Mouse (Mus musculus) kidney, postnatal 36 days (tissue): ENCODE measurements around the gene Pgbd5.

ENCODE experiments used
- DNase-seq, 2 experiments: peaks; one replicate each; pipeline ENCODE4 v3.0.0; 2021 to 2022; ENCODE audit warnings: mixed read lengths in 2 of 2

The Pgbd5 gene

DNA sequence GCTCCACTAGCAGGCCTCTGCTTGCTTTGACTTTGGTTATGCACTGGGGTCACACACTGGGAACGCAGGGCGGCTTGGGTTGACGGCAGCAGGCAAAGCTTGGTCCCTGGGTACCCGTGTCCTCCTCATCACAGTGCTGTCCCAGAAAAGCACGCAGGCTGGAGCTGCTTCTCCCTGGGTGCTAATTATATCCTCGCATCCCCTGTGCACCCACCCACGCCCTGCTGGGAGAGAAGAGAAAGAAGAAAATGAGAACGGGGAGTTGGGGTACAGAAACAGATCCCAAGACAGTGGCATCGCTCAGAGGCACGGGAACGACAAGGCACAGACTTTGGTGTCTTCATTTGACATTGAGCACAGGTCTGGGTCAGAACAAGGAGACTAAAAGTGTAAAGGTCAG, 50.0 kb downstream of the Pgbd5 start:
- DNase-seq = no peak

- no peak for DNase-seq
These were observed 53.1 kb downstream of the Pgbd5 start for GRCm38 (mm10) chr8:124386225-124386899.

GRCm38 (mm10) chr8:124384336-124384735, 55.1 kb downstream of the Pgbd5 start:
- no peak for DNase-seq

GRCm38 (mm10) chr8:124382235-124382634, 57.2 kb downstream of the Pgbd5 start:
- DNase-seq = no peak

- no peak for DNase-seq
These were observed 60.2 kb downstream of the Pgbd5 start for GRCm38 (mm10) chr8:124379289-124379688.

GRCm38 (mm10) chr8:124376406-124376805, 63.1 kb downstream of the Pgbd5 start:
- DNase-seq = no peak

DNA sequence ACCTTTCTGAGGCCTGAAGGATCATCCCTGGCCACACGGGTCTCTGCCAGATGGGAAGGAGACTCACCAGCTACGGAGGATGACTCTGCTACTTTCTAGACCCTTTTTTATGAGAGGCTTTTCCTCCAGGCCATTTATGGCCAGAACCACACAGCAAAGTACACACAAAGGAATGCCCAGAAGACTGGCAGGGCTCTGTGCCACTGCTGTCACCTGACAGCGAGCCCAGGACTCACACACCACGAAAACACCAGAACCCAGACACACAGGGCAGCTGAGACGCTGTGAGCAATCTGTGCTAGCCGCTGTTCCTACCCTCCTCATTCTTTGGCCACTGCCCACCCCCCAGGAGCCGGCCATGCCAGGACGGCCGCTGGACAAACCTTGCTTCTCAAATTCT, 63.7 kb downstream of the Pgbd5 start:
- DNase-seq = peak in 1 of 2 experiments; percentile 42

DNA sequence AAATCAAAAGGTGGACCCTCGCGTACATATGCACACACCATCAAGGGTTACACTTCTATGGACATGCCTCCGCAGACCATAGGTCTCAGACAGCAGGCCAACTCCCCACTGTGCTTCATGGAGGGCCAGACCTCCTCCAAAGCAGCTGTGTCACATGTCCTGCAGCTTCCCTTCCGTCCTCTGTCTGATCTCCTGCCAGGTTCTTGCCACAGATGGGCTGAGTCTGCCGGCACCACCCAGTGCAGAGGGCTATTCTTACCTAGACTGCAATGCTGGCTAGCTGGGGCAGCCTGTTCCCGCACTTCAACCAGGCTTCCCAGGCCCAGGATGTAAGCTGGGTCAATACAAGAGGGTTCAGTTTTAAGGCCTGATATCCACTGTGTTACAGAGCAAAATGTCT, 64.3 kb downstream of the Pgbd5 start:
- DNase-seq = no peak

- no peak for DNase-seq
These were observed 65.7 kb downstream of the Pgbd5 start for GRCm38 (mm10) chr8:124373753-124374152.

DNA sequence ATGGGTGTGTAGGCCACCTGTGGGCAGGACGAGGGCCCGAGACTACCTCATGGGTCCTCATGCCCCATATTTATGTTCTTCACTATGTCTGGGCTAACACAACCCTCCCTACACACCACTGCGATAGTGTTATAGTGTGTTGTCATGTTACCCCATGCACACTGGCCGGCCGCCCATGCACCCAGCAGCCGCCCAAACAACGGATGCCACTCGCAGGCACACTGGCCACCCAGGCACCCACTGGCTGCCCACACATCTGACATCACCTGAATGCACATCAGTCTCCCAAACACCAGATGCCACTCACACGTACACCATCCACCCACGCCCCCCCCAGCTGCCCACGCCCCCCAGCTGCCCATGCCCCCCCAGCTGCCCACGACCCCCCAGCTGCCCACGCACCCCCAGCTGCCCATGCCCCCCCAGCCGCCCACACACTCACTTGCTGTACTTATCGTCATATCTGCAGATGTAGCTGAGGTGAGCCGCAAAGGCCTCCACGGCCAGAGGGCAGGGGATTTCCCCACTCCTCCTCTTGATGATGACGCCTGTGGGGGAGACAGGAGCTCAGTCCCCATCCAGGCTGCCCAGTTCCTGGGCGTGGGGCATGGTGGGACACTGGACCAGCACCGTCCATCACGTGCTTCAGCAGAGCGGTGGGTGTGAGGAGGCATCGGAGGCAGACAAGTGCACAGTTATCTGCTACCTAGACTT, 67.9 kb downstream of the Pgbd5 start:
- no peak for DNase-seq

GRCm38 (mm10) chr8:124370422-124371183, 68.9 kb downstream of the Pgbd5 start:
- no peak for DNase-seq

GRCm38 (mm10) chr8:124368213-124368612, 71.2 kb downstream of the Pgbd5 start:
- peak; percentile 67 to 88 for DNase-seq

GRCm38 (mm10) chr8:124363337-124363736, 76.1 kb downstream of the Pgbd5 start:
- no peak for DNase-seq

GRCm38 (mm10) chr8:124362589-124362988, 76.9 kb downstream of the Pgbd5 start:
- no peak for DNase-seq

GRCm38 (mm10) chr8:124361773-124362427, 77.6 kb downstream of the Pgbd5 start:
- DNase-seq = no peak

DNA sequence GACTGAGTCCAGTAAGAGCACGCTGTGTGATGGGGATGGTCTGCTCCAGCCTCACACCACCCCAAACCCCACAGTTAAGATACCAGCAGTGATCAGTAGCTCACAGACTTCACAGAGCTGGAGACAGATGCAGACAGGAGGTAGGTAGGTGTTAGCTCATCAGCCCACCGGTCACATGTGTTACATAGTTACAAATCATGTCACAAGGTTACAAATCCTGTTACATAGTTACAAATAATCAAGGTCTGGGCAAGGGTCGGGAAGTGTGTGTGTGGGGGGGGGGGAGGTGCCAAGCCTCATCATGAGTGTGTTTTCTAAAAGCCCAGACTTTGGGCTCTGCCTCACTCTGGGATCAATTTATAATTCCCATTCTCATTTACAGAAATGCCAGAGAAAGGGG, 78.5 kb downstream of the Pgbd5 start:
- no peak for DNase-seq

DNA sequence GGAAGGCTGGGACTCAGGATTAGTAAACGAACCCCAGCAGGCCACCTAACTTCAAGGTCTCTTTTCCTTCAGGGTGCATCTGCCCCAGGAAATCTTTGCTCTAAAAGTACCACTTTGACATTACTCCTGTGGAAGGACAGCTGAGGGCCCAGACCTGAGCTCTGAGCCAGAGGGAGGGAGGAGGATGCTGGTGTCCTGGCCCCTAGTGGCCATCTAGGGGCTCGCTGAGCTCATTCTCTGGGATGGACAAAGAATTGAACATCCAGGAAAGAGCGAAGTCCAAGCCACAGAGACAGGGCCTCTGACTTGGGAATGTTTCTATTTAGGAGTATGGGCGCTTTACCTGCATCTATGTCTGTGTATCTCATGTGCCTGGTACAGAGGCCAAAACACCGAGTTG, 87.8 kb downstream of the Pgbd5 start:
- no peak for DNase-seq

GRCm38 (mm10) chr8:124349663-124350062, 89.8 kb downstream of the Pgbd5 start:
- peak; percentile 76 to 92 for DNase-seq

DNA sequence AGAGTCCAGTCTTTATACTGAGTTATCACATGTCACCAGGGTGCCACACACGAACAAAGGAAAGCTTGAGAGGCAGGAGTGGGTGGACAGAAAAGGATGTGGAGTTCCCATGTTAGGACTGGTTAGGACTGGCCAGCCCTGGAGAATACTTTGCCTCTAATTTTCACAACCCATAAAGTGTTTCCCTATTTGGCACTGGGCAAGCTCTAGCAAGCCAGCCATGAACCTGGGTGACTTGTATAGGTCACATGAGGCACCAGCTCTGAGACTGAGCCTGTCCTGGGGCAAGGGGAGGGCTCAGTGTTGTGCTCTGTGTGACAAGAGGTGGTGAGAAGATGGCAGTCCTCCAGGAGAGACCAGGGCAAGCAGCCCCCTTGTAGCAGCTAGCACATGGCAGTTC, 91.4 kb downstream of the Pgbd5 start:
- DNase-seq = peak; percentile 7 to 31

- DNase-seq = peak; percentile 38 to 84
These were observed 92.5 kb downstream of the Pgbd5 start for GRCm38 (mm10) chr8:124346852-124347523.

DNA sequence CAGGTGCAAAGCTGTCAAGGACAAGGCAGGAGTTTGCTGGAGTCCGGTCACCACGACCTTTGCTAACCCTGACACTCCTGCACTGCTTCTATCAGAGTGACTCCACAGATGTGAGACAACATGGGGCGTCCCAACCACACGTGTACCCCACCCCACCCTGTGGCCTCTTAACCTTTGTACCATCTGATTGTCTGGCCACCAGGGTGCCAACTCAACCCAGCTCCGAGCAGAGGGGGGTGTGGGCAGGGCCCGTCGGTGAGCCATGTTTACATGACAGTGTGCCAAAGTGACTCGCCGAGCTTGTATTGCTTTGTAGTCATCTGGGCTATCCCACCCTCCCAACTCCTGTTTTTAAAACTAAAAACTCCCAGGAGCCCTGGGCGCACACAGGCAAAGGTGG, 94.4 kb downstream of the Pgbd5 start:
- no peak for DNase-seq

DNA sequence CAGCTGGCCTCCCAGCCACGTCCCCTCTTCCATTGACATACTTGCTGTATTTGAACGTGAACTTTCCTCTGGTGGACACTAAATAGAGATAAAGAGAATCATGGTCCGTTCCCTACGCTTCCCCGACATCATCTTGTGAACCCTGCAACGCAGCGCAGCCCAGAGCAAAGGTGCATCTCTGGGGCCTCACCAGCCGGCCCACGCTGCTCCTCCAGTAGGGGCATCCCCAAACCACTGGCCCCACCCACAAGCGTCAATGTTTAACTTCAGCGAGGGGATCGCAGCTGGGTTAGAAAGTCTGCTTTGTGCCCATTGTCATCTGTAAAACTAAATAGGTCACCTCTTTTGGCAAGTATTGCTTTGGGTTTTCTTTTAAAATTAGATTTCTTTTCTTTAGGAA, 95.5 kb downstream of the Pgbd5 start:
- peak; percentile 39 to 73 for DNase-seq

DNA sequence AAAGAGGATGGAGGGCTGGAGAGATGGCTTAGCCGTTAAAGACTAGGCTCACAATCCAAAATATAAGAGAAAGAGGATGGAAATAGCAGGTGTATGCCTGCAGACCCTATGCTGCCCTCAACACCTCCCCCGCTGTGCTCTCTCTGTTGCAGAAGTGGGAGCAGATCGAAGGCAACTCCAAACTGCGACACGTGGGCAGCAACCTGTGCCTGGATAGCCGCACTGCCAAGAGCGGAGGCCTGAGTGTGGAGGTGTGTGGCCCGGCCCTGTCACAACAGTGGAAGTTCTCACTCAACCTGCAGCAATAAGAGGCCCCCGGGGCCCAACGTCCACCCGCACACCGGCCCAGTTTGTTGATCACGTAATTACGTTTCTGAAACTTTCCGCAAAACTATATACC, 96.3 kb downstream of the Pgbd5 start:
- no peak for DNase-seq
